Mouse (Mus musculus): Measurements from ENCODE around the gene Rps6kb2.
A peak's percentile ranks its signal among the peaks of the same experiment; 100 is the strongest.
"Not testable (repeated sequence)": the region's sequence is repeated elsewhere in the genome, so short reads cannot be mapped to it uniquely, and the experiment has no call there.

Rps6kb2 gene

DNA sequence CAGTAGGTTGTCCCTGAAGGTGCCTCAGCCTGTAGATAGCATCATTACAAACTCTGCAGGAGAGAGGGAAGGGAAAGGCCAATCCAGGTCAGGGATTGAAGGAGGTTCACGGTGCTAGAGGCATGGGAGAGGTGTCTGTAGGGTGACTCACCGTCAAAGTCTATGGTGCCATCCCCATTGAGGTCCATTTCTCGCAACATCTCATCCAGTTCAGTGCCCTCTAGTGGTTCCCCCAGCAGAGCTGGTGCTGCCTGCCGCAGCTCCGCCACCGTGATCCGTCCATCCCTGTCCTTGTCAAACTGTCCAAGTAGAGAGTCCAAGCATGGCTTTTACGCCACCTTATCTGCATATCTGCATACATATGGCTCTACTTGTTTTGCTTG lies 27.2 kb downstream of the Rps6kb2 start:
- DNase-seq = not testable (repeated sequence)

DNA sequence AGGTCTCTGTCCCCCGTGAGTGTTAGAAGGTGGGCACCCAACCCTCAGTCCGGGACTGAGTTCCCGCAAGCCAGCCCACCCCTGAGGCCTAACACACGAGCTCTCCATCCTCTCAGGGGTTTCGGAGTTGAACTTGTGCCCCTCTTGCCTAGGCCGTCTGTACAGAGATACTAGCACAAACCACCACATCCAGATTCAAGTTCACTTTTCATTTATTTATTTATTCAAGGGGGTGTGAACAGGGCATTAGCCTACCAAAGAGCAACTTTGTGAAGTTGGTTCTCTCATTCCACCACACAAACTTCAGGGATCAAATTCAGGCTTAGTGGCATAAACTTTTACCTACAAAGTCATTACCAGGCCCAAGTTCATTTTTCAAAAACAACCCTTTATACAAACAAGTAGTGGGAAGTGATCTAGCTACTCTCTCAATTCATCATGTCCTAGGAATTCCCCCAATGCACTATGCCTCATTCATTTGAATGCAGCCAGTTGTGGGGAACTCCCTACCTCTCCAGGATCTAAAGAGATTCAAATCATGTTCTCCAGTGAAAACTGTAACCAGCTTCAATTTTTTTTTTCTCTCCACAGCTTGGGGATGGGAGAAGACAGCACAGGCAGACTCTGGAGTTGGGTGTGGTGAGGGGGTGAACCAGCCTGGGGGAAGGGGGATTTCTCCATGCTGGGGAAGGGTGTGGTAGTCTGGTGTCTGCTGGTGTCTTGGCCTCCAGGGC lies 27.8 kb downstream of the Rps6kb2 start:
- not testable (repeated sequence) for DNase-seq

- DNase-seq = no peak
Measured at GRCm38 (mm10) chr19:4134354-4134753, 28.8 kb downstream of the Rps6kb2 start.

GRCm38 (mm10) chr19:4131768-4132167 lies 31.4 kb downstream of the Rps6kb2 start:
- DNase-seq = no peak

DNA sequence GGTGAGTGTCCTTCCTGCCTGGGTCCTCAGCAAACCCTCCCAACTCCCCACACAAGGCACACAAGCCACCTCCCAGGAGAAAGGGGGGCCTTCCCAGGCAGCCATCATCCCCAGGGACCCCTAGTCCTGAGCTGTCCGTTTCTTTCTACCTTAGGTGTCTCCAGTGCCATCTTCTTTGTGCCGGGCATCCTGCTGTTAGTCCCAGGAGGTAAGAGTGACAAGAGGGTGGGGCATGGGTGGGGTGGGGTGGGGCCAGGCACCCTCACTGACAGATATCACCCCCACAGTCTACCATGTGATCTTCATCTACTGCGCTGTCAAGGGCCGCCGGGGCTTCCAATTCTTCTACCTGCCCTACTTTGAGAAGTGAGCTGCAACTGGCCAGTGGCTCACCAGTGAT lies 32.1 kb downstream of the Rps6kb2 start:
- DNase-seq = no peak

GRCm38 (mm10) chr19:4130106-4130505 lies 33.0 kb downstream of the Rps6kb2 start:
- no peak for DNase-seq

GRCm38 (mm10) chr19:4129462-4129861 lies 33.7 kb downstream of the Rps6kb2 start:
- DNase-seq = no peak

GRCm38 (mm10) chr19:4126759-4127495 lies 36.2 kb downstream of the Rps6kb2 start:
- peak; percentile 38 for DNase-seq

GRCm38 (mm10) chr19:4125741-4126696 lies 37.1 kb downstream of the Rps6kb2 start, which contains the start of gene Aip:
Gene Aip (minus strand): TSS chr19:4125858.
- DNase-seq = peak; percentile 99

DNA sequence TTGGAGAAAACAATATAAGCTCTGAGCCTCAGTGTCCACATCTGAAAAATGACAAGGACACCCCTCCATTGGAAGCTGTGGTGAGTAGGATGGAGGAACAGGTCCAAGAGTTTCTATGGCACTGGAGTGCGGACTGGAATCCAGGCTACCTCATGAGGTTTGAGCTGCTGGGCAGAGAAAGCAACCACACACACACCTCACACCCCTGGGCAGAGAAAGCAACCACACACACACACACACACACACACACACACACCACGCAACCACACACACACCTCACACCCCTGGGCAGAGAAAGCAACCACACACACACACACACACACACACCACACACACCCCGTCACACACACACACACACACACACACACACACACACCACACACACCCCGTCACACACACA lies 37.9 kb downstream of the Rps6kb2 start:
- DNase-seq = not testable (repeated sequence)

- DNase-seq = no peak
Measured at GRCm38 (mm10) chr19:4124432-4124831, 38.7 kb downstream of the Rps6kb2 start.

GRCm38 (mm10) chr19:4122411-4123370 lies 40.5 kb downstream of the Rps6kb2 start:
- no peak for DNase-seq

DNA sequence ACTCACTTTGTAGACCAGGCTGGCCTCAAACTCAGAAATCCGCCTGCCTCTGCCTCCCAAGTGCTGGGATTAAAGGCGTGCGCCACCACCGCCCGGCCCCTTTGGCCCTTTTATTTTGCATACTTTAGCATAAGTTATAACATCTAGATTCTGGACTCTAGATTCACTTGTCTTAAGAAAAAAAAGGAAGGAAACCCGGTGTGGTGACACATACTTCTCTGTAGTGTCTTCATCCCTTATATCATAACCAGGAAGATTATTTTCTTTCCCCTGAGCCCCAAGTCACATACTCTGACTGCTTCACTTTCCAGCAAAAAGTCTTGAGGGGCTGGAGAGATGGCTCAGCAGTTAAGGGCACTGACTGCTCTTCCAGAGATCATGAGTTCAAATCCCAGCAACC lies 41.3 kb downstream of the Rps6kb2 start:
- not testable (repeated sequence) for DNase-seq

GRCm38 (mm10) chr19:4121097-4121805 lies 41.9 kb downstream of the Rps6kb2 start:
- DNase-seq = peak; percentile 99

DNA sequence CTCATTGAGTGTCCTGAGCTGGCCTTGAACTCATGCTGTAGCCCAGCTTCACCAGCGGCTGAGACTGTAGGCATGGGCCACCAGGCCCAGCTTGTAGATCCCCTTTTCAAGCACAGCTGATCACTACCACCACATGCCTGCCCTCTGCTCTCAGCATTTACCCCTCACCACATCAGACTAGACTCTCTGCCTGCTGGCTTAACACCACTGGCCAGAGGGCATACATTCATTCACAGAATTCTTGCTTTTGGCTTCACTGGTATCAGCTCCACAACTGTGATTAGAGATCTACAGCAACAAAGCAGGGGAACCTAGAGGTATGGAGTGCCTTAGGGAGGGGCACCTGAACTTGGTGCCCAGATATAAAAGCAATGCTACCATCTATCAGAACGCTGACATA lies 42.7 kb downstream of the Rps6kb2 start:
- DNase-seq = no peak

DNA sequence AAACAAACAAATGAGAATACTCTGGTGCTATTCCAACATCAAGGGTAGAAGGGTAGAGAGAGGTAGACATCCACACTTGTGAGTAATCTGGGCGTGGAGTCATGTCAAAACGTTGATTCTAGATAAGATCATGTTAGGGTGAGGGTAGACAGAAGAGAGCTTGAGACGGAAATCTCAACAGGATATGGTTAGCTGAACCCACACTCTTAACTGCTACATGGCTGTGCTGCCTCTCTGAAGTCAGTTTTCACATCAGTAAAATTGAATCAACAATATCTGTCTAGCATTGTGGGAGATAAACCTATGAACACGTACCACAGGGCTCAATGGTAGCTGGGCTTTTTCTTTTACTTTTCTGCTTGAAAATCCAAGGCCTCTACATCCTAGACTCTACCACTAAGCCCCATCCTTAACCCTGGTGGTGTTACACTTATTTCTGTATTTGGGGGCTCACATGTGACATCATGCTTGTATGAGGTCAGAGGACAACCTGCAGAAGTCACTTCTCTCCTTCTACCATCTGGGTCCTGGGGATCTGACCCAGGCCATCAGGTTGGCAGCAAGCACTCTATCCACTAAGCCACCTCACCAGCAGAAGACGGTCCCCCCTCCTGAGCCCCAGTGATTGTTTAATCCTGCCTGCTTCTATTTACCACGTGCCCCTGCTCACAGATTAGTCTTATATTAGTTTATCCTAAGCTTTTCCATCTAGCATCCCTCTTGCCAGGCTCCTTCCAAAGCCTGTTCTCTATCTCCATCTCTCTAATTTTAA lies 43.3 kb downstream of the Rps6kb2 start:
- no peak for DNase-seq

DNA sequence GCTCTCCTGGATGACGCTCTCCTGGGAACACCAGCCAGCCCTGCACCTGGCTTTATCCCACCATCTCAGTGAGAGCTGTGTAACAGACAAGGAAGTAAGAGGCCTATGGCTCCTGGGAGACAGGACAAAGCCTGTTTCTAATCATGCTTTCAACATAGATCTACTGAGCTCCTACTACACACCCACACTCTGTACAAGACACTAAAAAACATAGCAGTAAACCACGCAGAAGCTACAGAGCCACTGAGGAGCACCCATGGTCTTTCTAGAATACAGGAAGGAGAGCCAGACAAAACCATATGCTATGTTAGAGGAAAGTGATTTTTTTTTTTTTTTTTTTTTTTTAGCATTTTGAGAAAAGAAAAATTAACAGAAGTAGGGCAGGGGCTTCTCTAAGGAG lies 44.8 kb downstream of the Rps6kb2 start:
- DNase-seq = no peak

GRCm38 (mm10) chr19:4117006-4117405 lies 46.1 kb downstream of the Rps6kb2 start:
- no peak for DNase-seq

GRCm38 (mm10) chr19:4115816-4116215 lies 47.3 kb downstream of the Rps6kb2 start:
- DNase-seq = no peak

GRCm38 (mm10) chr19:4115144-4115543 lies 48.0 kb downstream of the Rps6kb2 start:
- DNase-seq = no peak
